ENCODE assay signal across 9 mouse cellular contexts in the genomic region with DNA sequence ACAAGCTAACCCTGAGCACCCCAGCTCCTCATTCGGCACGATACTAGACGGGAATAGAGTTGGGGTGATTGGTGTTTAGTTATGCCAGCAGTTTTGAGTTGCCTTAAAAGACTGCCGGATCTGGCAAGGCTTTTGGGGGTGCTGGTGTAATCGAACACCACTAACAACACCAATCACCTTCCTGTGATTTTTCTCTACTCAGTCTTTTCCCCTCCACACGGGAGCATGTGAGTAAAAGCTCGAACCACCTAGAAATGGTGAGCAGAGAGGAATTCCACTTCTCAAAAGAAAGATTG. TPM values are rescaled to one million over a fixed set of nuclear protein-coding genes. Genes with fewer than 3 reads are reported as not detected.
DNase-seq lines count a peak whose midpoint lies in the region; ATAC-seq lines count a peak whose summit lies in the region.
"Had no signal": no experiment of that assay in that cellular context is flagged by ENCODE, and none has a peak within 500 bp of the region (broad histone marks: within the 10 kb centered on the region; RNA-seq: fewer than 3 reads in every experiment).

No protein-coding gene starts in this region.

- H3K4me3 ChIP-seq in kidney, embryonic 16.5 days (ENCODE audit: low read length) = peak overlapping the region; percentile 56
- peak overlapping the region; percentile 55 for H3K4me3 ChIP-seq in forebrain, embryonic 10.5 days
- peak overlapping the region; percentile 71 for H3K4me3 ChIP-seq in intestine, embryonic 16.5 days (ENCODE audit: low read length)
- no peak overlapping the region; the same call in 1 of the 2 replicates for H3K4me3 ChIP-seq in neural tube, embryonic 12.5 days

- H3K9me3 ChIP-seq in kidney, embryonic 16.5 days (ENCODE audit: low read length) = peaks cover 4% of the 10 kb centered on the region
- H3K9me3 ChIP-seq in forebrain, embryonic 10.5 days = peaks cover 4% of the 10 kb centered on the region; the same call in 1 of the 2 replicates
- no peaks in the 10 kb centered on the region for H3K9me3 ChIP-seq in intestine, embryonic 16.5 days (ENCODE audit: control insufficient read depth, low read length)
- H3K9me3 ChIP-seq in neural tube, embryonic 12.5 days = no peaks in the 10 kb centered on the region

- no peak for DNase-seq in kidney, adult 18-20 months
- no peak for DNase-seq in forebrain, embryonic 10.5 days (ENCODE audit: extremely low spot score, low spot score)
- DNase-seq in lung, adult 18-20 months = no peak
- DNase-seq: cerebellum, postnatal 36 days had no signal

- peaks cover 32% of the 10 kb centered on the region for H3K4me1 ChIP-seq in kidney, embryonic 16.5 days (ENCODE audit: insufficient read depth, low read length)
- H3K4me1 ChIP-seq in forebrain, embryonic 10.5 days = peaks cover 59% of the 10 kb centered on the region
- H3K4me1 ChIP-seq in intestine, embryonic 16.5 days (ENCODE audit: control insufficient read depth, insufficient read depth, low read length) = peaks cover 21% of the 10 kb centered on the region
- peaks cover 28% of the 10 kb centered on the region for H3K4me1 ChIP-seq in neural tube, embryonic 12.5 days

- no peak overlapping the region for H3K27ac ChIP-seq in kidney, embryonic 16.5 days (ENCODE audit: low read length)
- H3K27ac ChIP-seq in forebrain, embryonic 10.5 days = no peak overlapping the region
- H3K27ac ChIP-seq in intestine, embryonic 16.5 days (ENCODE audit: low read length) = peak overlapping the region; percentile 90
- H3K27ac ChIP-seq in neural tube, embryonic 12.5 days = no peak overlapping the region

- 2% methylated on average over 7 of the region's 7 CpGs for WGBS in kidney, embryonic 16.5 days
- 4% methylated on average over 7 of the region's 7 CpGs for WGBS in forebrain, embryonic 10.5 days
- 2% methylated on average over 7 of the region's 7 CpGs for WGBS in intestine, embryonic 16.5 days
- 0% methylated on average over 7 of the region's 7 CpGs for WGBS in neural tube, embryonic 12.5 days

- peak overlapping the region; percentile 89 for H3K4me2 ChIP-seq in kidney, embryonic 16.5 days (replicated peaks; ENCODE audit: low read depth, low read length)
- H3K4me2 ChIP-seq in intestine, embryonic 16.5 days (ENCODE audit: low read depth, low read length) = peak overlapping the region; percentile 74
- peak overlapping the region; percentile 93 for H3K4me2 ChIP-seq in neural tube, embryonic 12.5 days (replicated peaks)

- peak overlapping the region; percentile 53; the same call in 1 of the 2 replicates for H3K9ac ChIP-seq in kidney, embryonic 16.5 days (replicated peaks; ENCODE audit: low read length)
- peak overlapping the region; percentile 85 for H3K9ac ChIP-seq in intestine, embryonic 16.5 days (ENCODE audit: low read depth, low read length)
- no peak overlapping the region for H3K9ac ChIP-seq in neural tube, embryonic 12.5 days

- no peak for ATAC-seq in kidney, embryonic 16.5 days (ENCODE audit: low FRiP score, low TSS enrichment)
- ATAC-seq in intestine, embryonic 16.5 days = no peak
- no peak for ATAC-seq in neural tube, embryonic 12.5 days (ENCODE audit: low FRiP score, low read depth)
- ATAC-seq in inflammation-experienced regulatory T-cells, adult 6 months = no peak
- no peak for ATAC-seq in frontal cortex, adult (ENCODE audit: low TSS enrichment)

- H3K36me3 ChIP-seq in kidney, embryonic 16.5 days (ENCODE audit: insufficient read depth, low read length) = no peaks in the 10 kb centered on the region
- no peaks in the 10 kb centered on the region for H3K36me3 ChIP-seq in forebrain, embryonic 10.5 days (replicated peaks)
- no peaks in the 10 kb centered on the region for H3K36me3 ChIP-seq in intestine, embryonic 16.5 days (ENCODE audit: control insufficient read depth, insufficient read depth, low read length)
- no peaks in the 10 kb centered on the region for H3K36me3 ChIP-seq in neural tube, embryonic 12.5 days

- peaks cover 80% of the 10 kb centered on the region for H3K27me3 ChIP-seq in kidney, embryonic 16.5 days (ENCODE audit: insufficient read depth, low read length)
- H3K27me3 ChIP-seq in forebrain, embryonic 10.5 days (ENCODE audit: poor library complexity, severe bottlenecking) = peaks cover 100% of the 10 kb centered on the region
- H3K27me3 ChIP-seq in intestine, embryonic 16.5 days (replicated peaks; ENCODE audit: control insufficient read depth, insufficient read depth, low read length) = peaks cover 15% of the 10 kb centered on the region
- H3K27me3 ChIP-seq in neural tube, embryonic 12.5 days (replicated peaks) = peaks cover 94% of the 10 kb centered on the region

RNA-seq across cellular contexts. Expression of a gene that starts 12.2 kb away (rescaled TPM):
- polyA plus RNA-seq in kidney, embryonic 16.5 days (2015; fragmentation: Nextera tagmentation; extraction: Ambion mirVana) = 0.53 and 0.70 TPM in 2 replicates
- 0.20 and 0.24 TPM in 2 replicates for polyA plus RNA-seq in forebrain, embryonic 10.5 days (2016; fragmentation: Nextera tagmentation; extraction: Ambion mirVana)
- 8.4 and 9.0 TPM in 2 replicates for polyA plus RNA-seq in intestine, embryonic 16.5 days (2015; fragmentation: Nextera tagmentation; extraction: Ambion mirVana)
- 1.3 and 1.8 TPM in 2 replicates for polyA plus RNA-seq in neural tube, embryonic 12.5 days (2016; fragmentation: Nextera tagmentation; extraction: Ambion mirVana)
- not detected for polyA plus RNA-seq in inflammation-experienced regulatory T-cells, adult 6 months (2017; shearing (Covaris generic))
